Mouse (Mus musculus) heart, adult 2 months (tissue): ENCODE measurements at regions not wholly inside any gene's neighbourhood (a gene's known extent, or its start where the extent isn't known, plus 50 kb on each side); places are given as distances from the start of the nearest gene placed in this dataset.

ENCODE experiments used
- CTCF ChIP-seq: fragments of 200-600 bp; IDR thresholded peaks from 2 replicates; pipeline ENCODE4 v1.8.1; 2022; ENCODE audit warnings: antibody characterized with exemption, mild to moderate bottlenecking, moderate library complexity
- POLR2A ChIP-seq: fragments of 200-500 bp; IDR thresholded peaks from 2 replicates; pipeline ENCODE4 v1.6.1; 2011; ENCODE audit warnings: mild to moderate bottlenecking, low read depth, low read length, control low read depth; ENCODE audit not compliant: insufficient read depth

- TF ChIP-seq POLR2A, result no peak
- no peak for TF ChIP-seq CTCF
Measured at GRCm38 (mm10) chr1:154102191-154102590, 98.8 kb upstream of the Zfp648 start.
